Mouse (Mus musculus) right cerebral cortex, postnatal 36 days (tissue): ENCODE measurements at regions not wholly inside any gene's neighbourhood (a gene's known extent, or its start where the extent isn't known, plus 50 kb on each side); places are given as distances from the start of the nearest gene placed in this dataset.
A peak's percentile ranks its signal among the peaks of the same experiment; 100 is the strongest.

Experiments used
- DNase-seq, 2 experiments: peaks; one replicate each; pipeline ENCODE4 v3.0.0; 2022; ENCODE audit warnings: low spot score in 2 of 2, mixed read lengths in 1 of 2

DNA sequence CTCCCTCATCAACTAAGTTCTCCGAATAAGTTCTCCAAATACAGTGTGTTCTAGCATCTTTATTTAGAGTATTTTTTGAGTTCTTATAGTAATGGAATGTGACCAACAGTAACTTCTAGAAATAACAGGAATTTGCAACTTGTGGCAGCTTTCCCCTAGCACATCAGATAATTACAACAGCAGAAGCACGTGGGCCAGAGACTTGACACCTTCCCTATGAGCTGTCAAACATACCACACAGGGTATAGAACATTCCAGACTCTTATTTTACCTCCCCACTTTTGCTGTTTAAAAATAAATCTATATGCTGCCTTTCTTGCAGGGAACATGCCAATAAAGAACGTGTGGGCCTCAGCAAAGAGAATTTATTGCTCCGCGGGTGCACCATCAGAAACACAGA is 77.4 kb upstream of the Commd8 start:
- peak in 1 of 2 experiments; percentile 29 for DNase-seq

GRCm38 (mm10) chr5:72244134-72244533 is 76.1 kb upstream of the Commd8 start:
- DNase-seq: peak in 1 of 2 experiments; percentile 43

- no peak for DNase-seq
Measured at GRCm38 (mm10) chr5:72242981-72243380, 75.0 kb upstream of the Commd8 start.

DNA sequence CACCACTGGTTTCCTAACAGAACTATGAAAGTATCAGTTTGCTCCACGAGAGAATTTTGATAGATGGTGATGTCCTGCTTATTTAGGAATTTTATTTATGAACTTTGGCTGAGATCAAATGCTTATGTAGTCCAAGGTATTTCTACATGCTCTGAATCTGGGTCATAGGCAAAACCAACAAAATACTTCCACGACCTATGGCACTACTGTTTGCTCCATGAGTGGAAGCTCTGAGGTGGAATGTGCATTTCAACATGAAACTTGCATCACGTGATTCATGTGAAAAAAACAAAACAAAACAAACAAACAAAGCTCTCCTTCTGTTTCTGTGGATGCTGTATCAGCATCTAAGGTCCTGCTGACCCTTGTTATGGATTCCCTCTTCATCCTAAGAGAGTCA is 73.5 kb upstream of the Commd8 start:
- DNase-seq: no peak

GRCm38 (mm10) chr5:72240271-72240670 is 72.3 kb upstream of the Commd8 start:
- no peak for DNase-seq

- no peak for DNase-seq
Measured at GRCm38 (mm10) chr5:72227002-72227401, 59.0 kb upstream of the Commd8 start.

- DNase-seq: no peak
Measured at GRCm38 (mm10) chr5:72225576-72226298, 57.7 kb upstream of the Commd8 start.

- no peak for DNase-seq
Measured at GRCm38 (mm10) chr5:72225056-72225455, 57.1 kb upstream of the Commd8 start.

GRCm38 (mm10) chr5:72224551-72224966 is 56.6 kb upstream of the Commd8 start:
- no peak for DNase-seq

DNA sequence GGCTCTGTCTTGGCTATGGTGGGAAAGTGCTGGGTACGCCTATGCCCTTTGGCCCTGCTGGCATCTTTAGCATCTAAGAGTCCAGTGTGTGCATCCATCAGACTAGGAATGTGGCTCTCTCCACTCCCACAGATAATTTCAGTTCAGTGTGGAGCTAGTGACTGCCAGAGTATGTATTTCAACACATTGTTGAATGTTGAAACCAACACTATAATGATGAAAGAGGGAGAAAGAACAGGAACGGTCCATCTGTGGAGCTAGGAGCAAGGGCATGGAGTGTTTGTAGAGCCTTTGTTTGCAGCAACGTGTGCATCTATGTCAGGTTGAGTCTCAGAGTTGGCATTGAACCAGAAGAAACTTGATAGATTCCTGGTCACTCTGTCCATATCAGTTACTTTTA is 54.9 kb upstream of the Commd8 start:
- no peak for DNase-seq

- no peak for DNase-seq
Measured at GRCm38 (mm10) chr5:72219697-72220096, 51.7 kb upstream of the Commd8 start.

DNA sequence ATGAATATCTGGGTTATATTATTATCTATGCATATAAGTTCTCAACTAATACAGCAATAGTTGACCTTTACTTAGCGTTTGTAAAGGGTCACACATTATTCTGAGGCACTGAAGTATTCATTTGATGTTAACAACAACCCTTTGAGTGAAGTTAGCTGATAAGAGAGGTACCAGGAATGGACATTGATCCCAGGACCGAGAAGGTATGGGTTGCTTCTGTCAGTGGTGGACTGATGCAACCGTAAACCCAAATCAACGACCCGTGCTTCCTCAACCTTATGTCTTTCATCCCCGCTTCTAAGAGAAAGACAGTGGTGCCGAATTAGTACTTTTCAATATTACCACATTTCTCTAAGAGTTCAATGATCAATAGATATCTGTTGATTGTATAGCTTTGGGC is 51.3 kb upstream of the Commd8 start:
- no peak for DNase-seq
